Mouse (Mus musculus) lung, postnatal 14 days (tissue): ENCODE data around the gene Mgst1.

ENCODE experiments used
- DNase-seq: peaks from one replicate; pipeline ENCODE4 v3.0.0; 2021

Gene Mgst1

GRCm38 (mm10) chr6:138139930-138140329 is at the start of gene Mgst1:
Gene Mgst1 (plus strand): TSS chr6:138140316.
- peak; percentile 49 for DNase-seq

- no peak for DNase-seq
These were observed 47.7 kb upstream of the Mgst1 start for GRCm38 (mm10) chr6:138092432-138092831.

GRCm38 (mm10) chr6:138095060-138095459 is 45.1 kb upstream of the Mgst1 start:
- DNase-seq, result no peak

GRCm38 (mm10) chr6:138099646-138100045 is 40.5 kb upstream of the Mgst1 start:
- DNase-seq, result no peak

GRCm38 (mm10) chr6:138101843-138102242 is 38.3 kb upstream of the Mgst1 start:
- no peak for DNase-seq

GRCm38 (mm10) chr6:138102940-138103339 is 37.2 kb upstream of the Mgst1 start:
- no peak for DNase-seq

- no peak for DNase-seq
These were observed 35.6 kb upstream of the Mgst1 start for GRCm38 (mm10) chr6:138104559-138104958.

- no peak for DNase-seq
These were observed 22.6 kb upstream of the Mgst1 start for GRCm38 (mm10) chr6:138117496-138117895.

GRCm38 (mm10) chr6:138128392-138129335 is 11.5 kb upstream of the Mgst1 start:
- DNase-seq, result peak; percentile 41

- no peak for DNase-seq
These were observed 9.6 kb upstream of the Mgst1 start for GRCm38 (mm10) chr6:138130541-138130940.

- peak; percentile 76 for DNase-seq
These were observed 220 bp downstream of the Mgst1 start for GRCm38 (mm10) chr6:138140336-138140735.

GRCm38 (mm10) chr6:138141111-138141592 is 1.0 kb downstream of the Mgst1 start:
- DNase-seq, result peak; percentile 89

- no peak for DNase-seq
These were observed 2.5 kb downstream of the Mgst1 start for GRCm38 (mm10) chr6:138142604-138143003.

- peak; percentile 58 for DNase-seq
These were observed 3.3 kb downstream of the Mgst1 start for GRCm38 (mm10) chr6:138143450-138143849.

GRCm38 (mm10) chr6:138153111-138153510 is 13.0 kb downstream of the Mgst1 start:
- peak; percentile 88 for DNase-seq

- DNase-seq, result peak; percentile 63
These were observed 23.8 kb downstream of the Mgst1 start for GRCm38 (mm10) chr6:138163920-138164319.

GRCm38 (mm10) chr6:138171480-138172224 is 31.5 kb downstream of the Mgst1 start:
- peak; percentile 2 for DNase-seq
